Mouse (Mus musculus) ES-Bruce4 (cell line): ENCODE data around the gene Padi1.

Experiments
- CTCF ChIP-seq: IDR thresholded peaks from one replicate; pipeline ENCODE4 v1.8.1; 2011; ENCODE audit warnings: low read depth, low read length
- EP300 ChIP-seq: IDR thresholded peaks from 2 replicates; pipeline ENCODE4 v1.6.1; 2011; ENCODE audit warnings: low read depth, low read length; ENCODE audit not compliant: insufficient read depth
- POLR2A ChIP-seq: IDR thresholded peaks from one replicate; pipeline ENCODE4 v1.8.1; 2011; ENCODE audit warnings: low read length; ENCODE audit not compliant: insufficient read depth

DNA sequence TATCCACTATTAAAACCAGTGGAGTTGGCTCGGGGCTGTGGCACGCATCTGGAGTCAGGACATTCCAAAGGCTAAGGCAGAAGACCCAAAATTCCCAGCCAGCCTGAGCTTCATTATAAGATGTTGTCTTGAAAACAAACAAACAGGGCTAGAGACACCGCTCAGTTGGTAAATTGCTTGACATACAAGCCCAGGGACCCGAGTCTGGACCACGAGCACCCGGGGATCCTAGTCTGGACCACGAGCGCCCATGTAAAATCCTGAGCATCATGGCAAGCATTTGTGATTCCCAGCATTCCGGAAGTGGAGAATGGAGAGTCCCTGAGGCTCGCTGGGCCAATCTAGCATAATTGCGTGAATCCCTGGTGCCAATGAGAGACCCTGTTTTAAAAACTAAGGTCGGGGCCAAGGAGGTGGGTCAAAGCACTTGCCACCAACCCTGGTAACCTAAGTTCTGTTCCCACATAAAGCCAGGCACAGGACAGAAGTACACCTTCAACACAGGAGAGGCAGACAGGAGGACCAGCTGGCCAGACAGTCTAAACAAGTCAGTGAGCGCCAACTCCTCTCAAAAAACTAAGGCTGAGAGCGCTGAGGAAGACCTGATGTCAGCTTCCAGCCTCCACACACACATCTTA is 46.1 kb upstream of the Padi1 start:
- TF ChIP-seq CTCF (no peak), EP300 (no peak), POLR2A (no peak)
